Mouse (Mus musculus) brain, embryonic 18.5 days (tissue): ENCODE measurements around the gene Gm21083.
"Not testable (repeated sequence)": the region's sequence is repeated elsewhere in the genome, so short reads cannot be mapped to it uniquely, and the experiment has no call there.

ENCODE experiments used
- DNase-seq: peaks from one replicate; pipeline ENCODE4 v3.0.0-alpha.2; 2012; ENCODE audit warnings: low read depth, low spot score

Gene Gm21083

DNA sequence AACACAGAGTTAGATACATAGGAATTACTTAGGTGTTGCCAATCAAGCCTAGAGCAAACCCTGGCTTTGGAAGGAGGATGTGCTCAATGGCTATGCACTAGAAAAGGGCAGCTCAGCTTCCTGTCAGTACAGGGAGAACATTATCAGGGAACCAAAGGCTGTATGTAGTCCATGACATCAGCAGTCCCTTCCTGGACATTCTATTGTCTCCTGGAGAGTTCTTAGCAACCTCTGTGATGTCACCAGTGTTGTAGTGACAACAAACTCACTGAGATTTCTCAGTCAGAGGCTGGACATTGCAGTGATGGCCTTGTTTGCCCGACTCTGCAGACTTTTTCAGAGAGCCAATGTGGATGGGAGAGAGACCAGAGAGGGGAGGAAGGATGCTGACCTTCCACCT is at the start of gene Gm21083:
Gm21083 (plus strand) TSS at position 301 of the 400 bp plus-strand sequence.
- not testable (repeated sequence) for DNase-seq

DNA sequence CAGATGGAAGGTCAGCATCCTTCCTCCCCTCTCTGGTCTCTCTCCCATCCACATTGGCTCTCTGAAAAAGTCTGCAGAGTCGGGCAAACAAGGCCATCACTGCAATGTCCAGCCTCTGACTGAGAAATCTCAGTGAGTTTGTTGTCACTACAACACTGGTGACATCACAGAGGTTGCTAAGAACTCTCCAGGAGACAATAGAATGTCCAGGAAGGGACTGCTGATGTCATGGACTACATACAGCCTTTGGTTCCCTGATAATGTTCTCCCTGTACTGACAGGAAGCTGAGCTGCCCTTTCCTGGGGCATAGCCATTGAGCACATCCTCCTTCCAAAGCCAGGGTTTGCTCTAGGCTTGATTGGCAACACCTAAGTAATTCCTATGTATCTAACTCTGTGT is 48.0 kb upstream of the Gm21083 start, which contains the start of gene Gm21190:
Gm21190 (minus strand) TSS at position 101 of the 400 bp plus-strand sequence.
- DNase-seq, result not testable (repeated sequence)

DNA sequence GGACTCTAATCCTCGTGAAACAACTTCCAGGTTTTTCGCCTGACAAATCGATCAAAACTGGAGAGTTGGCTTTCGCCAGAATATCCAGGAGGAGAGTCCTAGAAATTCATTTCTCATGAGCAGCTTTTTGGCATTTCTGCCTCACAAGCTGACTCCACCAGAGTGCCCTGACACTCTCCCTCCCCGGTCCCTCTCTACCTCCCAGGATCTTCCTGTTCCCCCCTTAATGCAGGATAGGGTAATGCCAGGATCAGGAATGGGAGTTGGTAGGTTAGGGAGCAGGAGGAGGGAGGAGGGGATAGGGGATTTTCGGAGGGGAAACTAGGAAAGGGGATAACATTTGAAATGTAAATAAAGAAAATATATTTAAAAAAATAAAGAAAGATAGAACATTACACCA is 28.5 kb upstream of the Gm21083 start:
- not testable (repeated sequence) for DNase-seq

DNA sequence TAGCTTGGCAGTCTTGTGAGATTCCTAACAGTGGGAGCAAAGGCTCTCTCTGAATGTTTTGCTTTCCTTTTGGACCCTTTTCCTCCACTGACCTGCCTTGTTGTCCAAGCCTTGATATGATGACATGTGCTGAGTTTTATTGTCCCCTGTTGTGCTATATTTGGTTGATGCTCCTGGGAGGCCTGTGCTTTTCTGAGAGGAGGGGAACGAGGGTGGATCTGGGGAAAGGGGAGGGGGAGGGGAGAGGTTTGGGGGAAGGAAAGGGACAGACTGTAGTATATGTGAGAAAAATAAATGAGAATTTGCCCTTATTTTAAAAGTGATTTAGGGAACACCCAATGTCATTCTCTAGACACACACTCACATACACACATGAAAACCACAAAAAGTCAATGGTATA is 28.0 kb upstream of the Gm21083 start:
- not testable (repeated sequence) for DNase-seq

DNA sequence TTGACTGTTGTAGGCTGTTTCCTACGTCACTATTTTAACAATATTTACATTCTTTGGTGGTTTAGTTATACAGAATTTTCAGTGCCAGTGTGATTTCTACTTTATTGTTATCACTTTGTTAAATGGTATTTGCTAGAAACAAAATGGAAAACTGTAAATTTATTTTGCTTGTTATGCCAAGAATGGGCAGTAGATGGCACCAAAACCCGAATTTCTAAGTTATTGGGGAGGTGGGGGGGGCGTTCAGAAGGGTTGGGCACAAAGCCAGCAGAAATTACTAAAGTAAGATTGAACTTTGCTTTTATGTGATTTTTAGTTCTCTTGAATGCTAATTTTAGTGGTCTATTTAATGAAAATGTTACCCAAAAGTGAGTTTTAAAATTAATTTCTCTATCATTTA is 27.5 kb upstream of the Gm21083 start:
- DNase-seq, result not testable (repeated sequence)

DNA sequence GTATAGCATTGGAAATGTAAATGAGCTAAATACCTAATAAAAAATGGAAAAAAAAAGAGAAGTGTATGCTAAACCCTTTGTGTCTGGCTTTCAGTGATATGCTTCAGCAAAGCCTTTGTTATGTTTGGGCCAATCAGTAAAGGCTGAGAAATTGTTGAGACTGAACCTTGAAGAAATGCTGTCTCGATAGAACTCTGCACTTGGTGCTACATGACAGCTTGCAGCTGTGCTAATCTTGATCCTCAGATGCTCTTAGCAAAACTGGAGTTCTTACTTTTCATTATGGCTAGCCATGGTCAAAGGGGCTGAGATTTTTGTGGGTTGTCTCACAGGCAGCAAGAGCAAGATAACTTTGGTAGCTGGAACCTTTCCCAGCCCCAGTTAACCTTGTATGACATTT is 18.5 kb upstream of the Gm21083 start:
- not testable (repeated sequence) for DNase-seq

DNA sequence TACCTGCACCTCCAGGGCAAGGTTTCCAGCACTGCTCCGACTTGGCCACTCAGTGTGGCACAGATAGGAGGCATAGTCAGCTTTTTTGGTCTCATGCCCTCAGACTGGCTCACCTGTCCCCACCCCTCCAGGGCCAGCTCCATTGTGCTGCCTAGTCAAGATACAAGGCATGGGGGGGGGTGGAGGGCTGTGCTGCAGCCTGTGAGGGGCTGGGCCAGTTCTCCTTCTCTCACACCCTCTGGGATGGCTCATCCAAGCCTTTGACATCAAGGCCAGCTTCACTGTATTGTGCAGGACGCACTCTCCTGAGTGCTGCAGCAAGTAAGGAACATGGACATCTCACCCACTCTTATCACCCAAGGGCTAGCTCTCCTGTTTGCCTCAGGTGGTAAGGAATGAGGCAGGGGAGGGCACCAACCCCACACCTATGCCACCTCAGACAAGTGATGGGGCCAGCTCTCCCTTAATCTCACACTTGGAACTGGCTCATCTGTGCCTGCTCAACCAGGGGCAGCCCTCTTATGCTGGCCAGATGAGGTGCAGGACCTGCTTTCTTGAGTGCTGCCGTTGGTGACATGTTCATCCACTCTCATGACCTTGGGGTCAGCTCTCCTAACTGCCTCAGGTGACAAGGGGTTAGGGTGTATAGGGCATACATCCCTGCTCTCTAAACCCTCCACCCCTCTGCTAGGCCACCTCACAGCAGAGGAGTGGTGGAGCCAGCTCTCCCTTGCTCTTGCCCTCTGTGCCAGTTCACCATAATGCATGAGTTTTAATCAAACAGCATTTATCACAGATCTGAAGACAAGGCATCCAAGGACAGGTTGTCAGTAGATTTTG is 15.5 kb upstream of the Gm21083 start:
- DNase-seq, result not testable (repeated sequence)

DNA sequence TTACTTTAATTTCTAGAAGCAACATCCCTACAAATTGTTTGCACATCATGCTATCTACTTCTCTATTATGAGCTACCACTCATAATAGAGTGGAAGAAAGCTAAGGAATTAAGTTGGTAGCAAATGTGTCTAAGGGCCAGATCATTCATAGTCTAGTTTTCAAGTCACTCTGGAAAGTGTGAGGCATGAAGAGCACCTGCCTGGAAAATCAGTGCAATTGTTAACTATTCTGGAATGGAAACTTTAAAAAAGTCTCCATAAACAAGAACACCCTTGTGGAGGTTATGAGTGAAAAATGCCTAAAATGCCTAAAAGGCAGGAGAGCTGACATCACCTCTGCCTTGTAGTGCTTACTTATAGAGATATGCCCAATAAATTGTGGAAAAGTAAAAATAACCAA is 3.4 kb upstream of the Gm21083 start:
- not testable (repeated sequence) for DNase-seq

DNA sequence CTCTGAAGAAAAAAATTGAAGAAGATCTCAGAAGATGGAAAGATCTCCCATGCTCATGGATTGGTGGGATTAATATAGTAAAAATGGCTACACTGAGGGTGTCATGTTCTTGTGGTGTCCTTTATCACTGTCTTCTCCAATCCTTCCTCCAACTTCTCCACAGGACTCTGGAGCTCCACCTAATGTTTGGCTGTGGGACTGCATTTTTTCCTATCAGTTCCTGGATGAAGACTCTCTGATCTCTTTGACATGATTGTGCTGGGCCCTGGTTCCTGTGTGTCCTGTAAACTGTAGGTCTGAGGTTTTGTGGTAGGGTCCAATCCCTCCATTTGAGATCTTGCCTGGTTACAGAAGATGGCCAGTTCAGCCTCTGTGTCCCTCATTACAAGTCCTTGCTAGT is 9.2 kb downstream of the Gm21083 start:
- not testable (repeated sequence) for DNase-seq

DNA sequence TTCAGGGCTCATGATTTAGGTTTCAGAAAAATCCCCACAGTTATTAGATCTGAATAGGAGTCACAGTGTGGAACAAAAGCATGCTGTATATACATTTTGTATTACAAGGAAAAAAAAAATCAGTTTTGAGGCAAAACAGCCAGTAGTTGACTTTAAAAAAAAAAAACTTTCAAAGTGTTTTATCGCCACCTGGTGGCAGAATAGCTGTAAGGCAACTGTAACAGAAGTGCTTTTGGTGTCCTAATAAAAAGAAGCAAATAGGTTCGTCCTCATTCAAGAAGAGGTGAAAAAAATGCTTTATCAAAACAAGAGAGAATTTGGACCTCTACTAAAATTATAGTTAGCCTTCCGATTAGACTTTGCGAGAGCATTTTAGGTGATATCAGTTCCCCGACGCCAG is 11.2 kb downstream of the Gm21083 start:
- DNase-seq, result peak; percentile 10

DNA sequence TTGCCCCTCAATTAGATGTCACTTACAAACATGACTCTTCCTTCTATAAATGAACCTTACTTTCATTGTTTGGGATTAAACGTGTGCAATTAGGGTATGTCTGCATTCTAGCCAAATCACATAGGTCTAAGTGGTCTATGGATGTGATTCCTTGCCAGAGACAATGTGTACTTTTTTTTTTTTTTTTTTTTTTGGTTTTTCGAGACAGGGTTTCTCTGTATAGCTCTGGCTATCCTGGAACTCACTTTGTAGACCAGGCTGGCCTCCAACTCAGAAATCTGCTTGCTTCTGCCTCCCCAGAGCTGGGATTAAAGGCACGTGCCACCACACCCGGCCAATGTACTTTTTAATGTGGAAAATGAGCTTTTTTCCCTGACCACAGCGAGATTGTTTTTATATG is 13.5 kb downstream of the Gm21083 start:
- DNase-seq, result not testable (repeated sequence)

DNA sequence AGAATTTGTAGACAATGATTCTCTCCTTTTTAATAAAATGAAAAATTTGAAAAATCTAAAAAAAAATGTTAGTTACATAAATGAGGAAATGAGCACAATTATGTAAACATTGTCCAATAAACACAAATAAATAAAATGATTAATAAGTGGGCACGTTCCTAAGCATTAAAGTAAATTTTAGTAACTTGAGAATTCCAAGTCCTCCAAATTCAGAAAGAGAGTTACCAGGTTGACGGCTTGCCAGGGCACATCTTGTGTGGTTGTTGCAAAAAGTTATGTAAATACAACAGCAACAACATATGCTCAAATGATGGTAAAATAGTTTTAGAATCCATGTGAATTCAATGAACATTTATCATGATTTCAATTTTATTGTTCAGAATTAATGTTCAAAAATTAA is 14.4 kb downstream of the Gm21083 start:
- not testable (repeated sequence) for DNase-seq

DNA sequence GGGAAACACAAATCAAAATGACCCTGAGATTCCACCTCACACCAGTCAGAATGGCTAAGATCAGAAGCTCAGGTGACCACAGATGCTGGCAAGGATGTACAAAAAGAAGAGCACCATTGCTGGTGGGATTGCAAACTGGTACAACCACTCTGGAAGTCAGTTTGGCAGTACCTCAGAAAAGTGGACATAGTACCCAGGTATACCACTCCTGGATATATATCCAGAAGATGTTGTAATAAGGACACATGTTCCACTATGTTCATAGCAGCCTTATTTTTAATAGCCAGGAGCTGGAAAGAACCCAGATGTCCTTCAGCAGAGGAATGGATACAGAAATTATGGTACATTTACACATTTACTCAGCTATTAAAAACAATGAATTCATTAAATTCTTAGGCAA is 21.7 kb downstream of the Gm21083 start:
- DNase-seq, result not testable (repeated sequence)

DNA sequence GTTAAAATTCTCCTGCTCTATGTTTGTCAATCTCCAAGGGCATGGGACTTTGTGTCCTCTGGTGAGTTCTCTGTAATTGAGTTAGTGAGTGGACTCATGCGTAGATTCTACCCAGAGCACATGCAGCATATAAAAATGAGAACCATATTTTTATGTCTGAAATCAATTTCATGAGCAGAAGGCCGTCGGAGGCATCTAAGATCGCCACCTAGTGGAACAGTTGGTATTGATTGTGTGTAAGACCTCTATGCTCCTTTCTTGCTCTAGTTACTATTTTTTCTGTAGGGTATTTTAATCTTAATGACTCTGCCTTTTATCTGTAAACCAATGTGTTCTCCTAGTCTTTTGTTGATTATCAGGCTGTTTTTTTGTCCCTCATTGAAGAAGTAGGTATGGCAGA is 23.2 kb downstream of the Gm21083 start:
- DNase-seq, result not testable (repeated sequence)

DNA sequence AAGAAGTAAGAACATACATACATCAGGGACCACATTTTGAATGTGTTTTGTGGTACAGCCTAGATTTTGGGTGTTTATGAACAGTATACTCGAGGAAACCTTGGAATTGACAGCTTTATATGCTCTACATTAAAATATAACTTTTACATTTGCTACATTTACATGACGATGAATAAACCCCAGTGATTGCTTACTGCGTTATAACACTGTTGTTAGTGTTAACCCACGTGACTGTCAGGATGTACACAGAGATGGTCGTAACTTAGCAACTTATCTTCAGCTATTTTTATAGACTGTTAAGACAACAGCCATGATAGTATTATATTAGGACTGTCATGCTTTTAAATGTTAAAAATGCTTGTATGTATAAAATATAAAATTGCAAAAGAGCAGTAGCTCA is 24.3 kb downstream of the Gm21083 start:
- DNase-seq, result not testable (repeated sequence)

DNA sequence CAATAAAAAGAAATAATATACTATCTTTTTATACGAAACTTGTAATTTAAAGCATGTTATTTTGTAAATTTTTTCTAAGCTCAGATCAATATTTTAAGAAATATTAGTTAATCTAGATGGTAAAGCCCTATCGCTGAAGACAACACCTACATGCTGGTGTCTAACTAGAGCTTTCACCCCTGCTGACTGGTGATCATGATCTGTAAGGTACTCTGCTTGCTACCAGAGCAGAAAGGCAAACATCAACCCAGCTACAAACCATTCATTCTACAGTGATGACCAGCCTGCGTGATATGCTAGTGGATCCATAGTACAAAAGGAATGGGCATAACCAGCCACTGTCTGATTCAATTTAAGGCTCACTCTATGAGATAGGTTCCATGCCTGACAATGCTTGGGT is 24.8 kb downstream of the Gm21083 start:
- not testable (repeated sequence) for DNase-seq

DNA sequence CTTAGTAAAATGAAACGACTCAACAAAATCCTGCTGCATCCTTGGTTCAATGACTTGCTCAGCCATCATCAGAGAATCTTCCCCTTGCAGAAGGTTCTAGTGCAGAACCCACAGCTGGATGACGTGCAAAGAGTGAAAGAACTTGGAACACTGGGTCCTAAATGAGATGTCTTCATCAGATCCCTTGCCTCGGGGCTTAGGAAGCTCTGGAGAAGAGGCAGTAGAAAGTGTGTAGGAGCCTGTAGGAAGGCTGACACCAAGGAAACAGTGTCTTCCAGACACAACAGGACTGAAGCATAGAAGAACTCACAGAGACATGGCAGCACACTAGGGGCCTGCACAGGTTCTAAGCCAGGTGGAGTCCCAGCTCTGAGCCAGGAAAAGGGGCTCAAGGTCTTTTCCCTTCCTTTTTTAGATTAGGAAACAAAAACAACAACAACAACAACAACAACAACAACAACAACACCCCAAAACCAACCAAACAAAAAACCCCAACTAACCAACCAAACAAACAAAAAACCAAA is 25.4 kb downstream of the Gm21083 start:
- DNase-seq, result not testable (repeated sequence)

DNA sequence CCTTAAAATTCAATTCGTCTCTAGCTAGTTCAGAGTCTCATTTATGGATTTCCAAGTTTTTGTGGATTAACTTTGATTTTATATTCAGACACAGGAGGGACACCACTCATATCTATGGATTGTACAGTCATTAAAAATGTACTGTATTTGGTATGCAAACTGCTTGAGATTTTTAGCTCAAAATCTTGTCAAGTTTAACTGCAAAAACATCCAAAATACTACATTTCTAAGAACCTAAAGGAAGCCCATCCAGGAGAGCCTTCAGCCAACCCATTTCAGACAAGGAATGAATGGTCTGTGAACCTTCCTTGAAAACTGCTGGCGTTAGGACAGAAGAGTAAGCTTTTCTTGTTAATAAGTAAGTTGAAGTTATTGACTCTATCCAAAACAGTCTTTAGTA is 25.9 kb downstream of the Gm21083 start:
- not testable (repeated sequence) for DNase-seq

DNA sequence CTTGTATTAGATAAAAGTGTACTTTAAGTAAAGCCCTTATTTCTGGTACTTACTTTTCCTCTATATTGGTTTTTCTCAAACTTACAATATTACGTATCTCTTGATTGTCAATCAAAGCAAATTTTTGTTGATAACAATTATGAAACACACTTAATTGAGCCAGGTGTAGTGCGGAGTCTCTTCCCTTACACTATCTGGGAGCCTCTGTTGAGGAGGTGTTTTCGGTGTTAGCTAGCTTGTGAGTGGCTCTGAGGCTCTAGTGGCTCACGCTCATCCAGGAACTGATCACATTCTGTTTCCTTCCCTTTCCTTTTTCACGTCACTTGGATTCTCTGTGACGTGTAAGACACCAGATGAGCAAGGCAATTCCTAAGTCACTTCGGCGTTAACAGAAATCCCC is 26.5 kb downstream of the Gm21083 start:
- DNase-seq, result not testable (repeated sequence)

DNA sequence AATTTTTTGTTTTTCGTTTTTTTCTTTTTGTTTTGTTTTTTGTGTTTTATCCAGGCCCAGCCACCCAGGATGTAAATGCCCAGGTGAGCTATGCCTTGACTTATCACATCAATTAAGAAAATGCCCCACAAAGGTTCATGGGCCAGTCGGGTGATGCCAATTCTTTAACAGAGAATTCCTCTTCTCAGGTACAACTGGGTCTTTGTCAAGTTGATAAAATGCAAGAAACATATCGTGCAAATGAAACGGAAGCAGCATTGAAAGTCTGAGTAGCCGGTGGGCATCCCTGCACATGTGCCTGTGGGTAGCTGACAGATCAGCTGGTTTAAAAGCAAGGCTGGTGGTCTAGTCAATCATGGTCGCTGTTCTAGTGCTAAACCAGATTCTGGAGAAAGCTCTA is 29.5 kb downstream of the Gm21083 start:
- not testable (repeated sequence) for DNase-seq

DNA sequence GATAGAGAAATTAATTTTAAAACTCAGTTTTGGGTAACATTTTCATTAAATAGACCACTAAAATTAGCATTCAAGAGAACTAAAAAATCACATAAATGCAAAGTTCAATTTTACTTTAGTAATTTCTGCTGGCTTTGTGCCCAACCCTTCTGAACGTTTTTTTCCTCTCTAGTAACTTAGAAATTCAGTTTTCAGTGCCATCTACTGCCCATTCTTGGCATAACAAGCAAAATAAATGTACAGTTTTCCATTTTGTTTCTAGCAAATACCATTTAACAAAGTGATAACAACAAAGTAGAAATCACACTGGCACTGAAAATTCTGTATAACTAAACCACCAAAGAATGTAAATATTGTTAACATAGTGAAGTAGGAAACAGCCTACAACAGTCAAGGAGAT is 33.6 kb downstream of the Gm21083 start:
- DNase-seq, result not testable (repeated sequence)

DNA sequence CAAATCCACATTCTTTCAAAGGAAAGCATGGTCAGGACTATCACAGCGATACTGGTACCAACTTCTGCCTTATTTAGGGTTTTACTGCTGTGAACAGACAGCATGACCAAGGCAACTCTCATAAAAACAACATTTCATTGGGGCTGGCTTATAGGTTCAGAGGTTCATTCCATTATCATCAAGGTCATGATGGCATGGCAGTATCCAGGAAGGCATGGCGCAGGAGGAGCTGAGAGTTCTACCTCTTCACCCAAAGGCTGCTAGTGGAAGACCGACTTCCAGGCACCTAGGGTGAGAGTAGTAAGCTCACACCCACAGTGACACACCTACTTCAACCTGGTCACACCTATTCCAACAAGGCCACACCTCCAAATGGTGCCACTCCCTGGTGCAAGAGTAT is 39.1 kb downstream of the Gm21083 start:
- DNase-seq, result not testable (repeated sequence)

DNA sequence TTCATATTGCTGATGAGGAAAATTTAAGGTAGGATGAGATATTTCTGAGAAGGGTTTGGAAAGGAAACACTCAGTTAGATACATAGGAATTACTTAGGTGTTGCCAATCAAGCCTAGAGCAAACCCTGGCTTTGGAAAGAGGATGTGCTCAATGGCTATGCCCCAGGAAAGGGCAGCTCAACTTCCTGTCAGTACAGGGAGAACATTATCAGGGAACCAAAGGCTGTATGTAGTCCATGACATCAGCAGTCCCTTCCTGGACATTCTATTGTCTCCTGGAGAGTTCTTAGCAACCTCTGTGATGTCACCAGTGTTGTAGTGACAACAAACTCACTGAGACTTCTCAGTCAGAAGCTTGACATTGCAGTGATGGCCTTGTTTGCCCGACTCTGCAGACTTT is 41.6 kb downstream of the Gm21083 start, which contains the start of gene Speer4d:
Speer4d (plus strand) TSS at position 301 of the 400 bp plus-strand sequence.
- not testable (repeated sequence) for DNase-seq
